Mouse (Mus musculus) bone marrow, adult 2 months (tissue): ENCODE measurements around the gene Mrpl43. TPM values are rescaled to one million over a fixed set of nuclear protein-coding genes. Genes with fewer than 3 reads are reported as not detected.

Source experiments
- H3K27ac ChIP-seq: fragments of 200-500 bp; 2 replicates; pipeline ENCODE4 v1.5.1; 2012; ENCODE audit warnings: low read depth, mild to moderate bottlenecking, control low read depth, inconsistent platforms, low read length; ENCODE audit not compliant: control insufficient read depth, poor library complexity, insufficient read depth
- H3K4me1 ChIP-seq: fragments of 200-500 bp; 2 replicates; pipeline ENCODE4 v1.6.1; 2011; ENCODE audit warnings: low read length; ENCODE audit not compliant: control insufficient read depth, insufficient read depth
- H3K4me3 ChIP-seq: fragments of 200-500 bp; replicated peaks from 2 replicates; pipeline ENCODE3; 2011; ENCODE audit warnings: mild to moderate bottlenecking, low read depth, low read length, control low read depth; ENCODE audit not compliant: control insufficient read depth
- CTCF ChIP-seq: fragments of 200-500 bp; IDR thresholded peaks from 2 replicates; pipeline ENCODE4 v1.5.1; 2011; ENCODE audit warnings: low read length, control low read depth; ENCODE audit not compliant: control insufficient read depth, insufficient read depth
- POLR2A ChIP-seq: fragments of 200-500 bp; IDR thresholded peaks from 2 replicates; pipeline ENCODE4 v1.6.1; 2011; ENCODE audit warnings: low read depth, mild to moderate bottlenecking, control low read depth, low read length, borderline replicate concordance; ENCODE audit not compliant: control insufficient read depth
- WGBS: fragments of 180-500 bp; shearing (Covaris S2); methylation state at CpG from one replicate; pipeline ENCODE4 v1.1.7; 2018; 5-methylcytosine and 5-hydroxymethylcytosine counted together
- polyA plus RNA-seq: library from polyadenylated mRNA; stranded (reverse); fragments of >200 nt; gene quantifications from 2 replicates; pipeline ENCODE4 v1.2.4, GENCODE M21; 2011; ENCODE audit warnings: low replicate concordance; ENCODE audit not compliant: missing spikeins, insufficient read depth, insufficient read length

Gene Mrpl43
- polyA plus RNA-seq, 1 experiment: 23.9 TPM

- TF ChIP-seq POLR2A: no peak
- no peak for TF ChIP-seq CTCF
- Histone ChIP-seq H3K4me3 (no peak overlapping the region), H3K4me1 (no peaks in the 10 kb centered on the region), H3K27ac (no peak overlapping the region)
- WGBS: 63% methylated on average over 7 of the region's 7 CpGs
Measured at GRCm38 (mm10) chr19:44982477-44983115, 23.6 kb downstream of the Mrpl43 start.

- TF ChIP-seq POLR2A: no peak
- TF ChIP-seq CTCF: no peak
- WGBS: 90% methylated on average over 2 of the region's 2 CpGs
- Histone ChIP-seq H3K27ac (no peak overlapping the region), H3K4me3 (no peak overlapping the region), H3K4me1 (no peaks in the 10 kb centered on the region)
Measured at GRCm38 (mm10) chr19:44980787-44981186, 25.5 kb downstream of the Mrpl43 start.

- Histone ChIP-seq H3K4me3 (no peak overlapping the region), H3K27ac (no peak overlapping the region), H3K4me1 (no peaks in the 10 kb centered on the region)
- TF ChIP-seq POLR2A: no peak
- TF ChIP-seq CTCF: no peak
- 89% methylated on average over 6 of the region's 6 CpGs for WGBS
Measured at GRCm38 (mm10) chr19:44977148-44977547, 29.1 kb downstream of the Mrpl43 start.

- no peak overlapping the region for H3K27ac ChIP-seq
- 90% methylated on average over 6 of the region's 6 CpGs for WGBS
- TF ChIP-seq POLR2A (no peak), CTCF (no peak)
- no peaks in the 10 kb centered on the region for H3K4me1 ChIP-seq
- H3K4me3 ChIP-seq: no peak overlapping the region
Measured at GRCm38 (mm10) chr19:44976636-44977035, 29.6 kb downstream of the Mrpl43 start.

- Histone ChIP-seq H3K27ac (no peak overlapping the region), H3K4me1 (no peaks in the 10 kb centered on the region), H3K4me3 (no peak overlapping the region)
- 78% methylated on average over 3 of the region's 3 CpGs for WGBS
- no peak for TF ChIP-seq CTCF
- TF ChIP-seq POLR2A: no peak
Measured at GRCm38 (mm10) chr19:44968329-44968728, 37.9 kb downstream of the Mrpl43 start.

- Histone ChIP-seq H3K27ac (no peak overlapping the region), H3K4me3 (no peak overlapping the region), H3K4me1 (no peaks in the 10 kb centered on the region)
- WGBS: 98% methylated on average over 1 of the region's 1 CpGs
- TF ChIP-seq POLR2A (no peak), CTCF (no peak)
Measured at GRCm38 (mm10) chr19:44965978-44966377, 40.3 kb downstream of the Mrpl43 start.

GRCm38 (mm10) chr19:44959633-44960032 lies 46.6 kb downstream of the Mrpl43 start:
- TF ChIP-seq CTCF (no peak), POLR2A (no peak)
- no peak overlapping the region for H3K27ac ChIP-seq
- no peak overlapping the region for H3K4me3 ChIP-seq
- H3K4me1 ChIP-seq: no peaks in the 10 kb centered on the region
- 88% methylated on average over 2 of the region's 2 CpGs for WGBS

Other genes starting within 250 kb of the Mrpl43 start
- 5.7 and 7.7 TPM in 2 replicates for gene Slf2, start 75.3 kb downstream of the Mrpl43 start, polyA plus RNA-seq
- 1.2 and 6.5 TPM in 2 replicates for gene Sema4g, start 17.3 kb downstream of the Mrpl43 start, polyA plus RNA-seq
- gene Twnk, start 779 bp downstream of the Mrpl43 start, polyA plus RNA-seq: 6.2 and 13.5 TPM in 2 replicates
- gene Lzts2, start 8.0 kb upstream of the Mrpl43 start, polyA plus RNA-seq: 3.1 and 11.2 TPM in 2 replicates
- not detected in 2 replicates for gene Pdzd7, start 39.3 kb upstream of the Mrpl43 start, polyA plus RNA-seq
- 8.1 and 13.5 TPM in 2 replicates for gene Sfxn3, start 41.1 kb upstream of the Mrpl43 start, polyA plus RNA-seq
- 1.4 and 2.2 TPM in 2 replicates for gene Kazald1, start 68.8 kb upstream of the Mrpl43 start, polyA plus RNA-seq
- not detected in 2 replicates for gene Tlx1, start 144.2 kb upstream of the Mrpl43 start, polyA plus RNA-seq
- gene Lbx1, start 229.4 kb upstream of the Mrpl43 start, polyA plus RNA-seq: not detected in 2 replicates